Mouse (Mus musculus) lung, adult 2 months (tissue): ENCODE measurements around the gene Lrp1.

Experiments used
- CTCF ChIP-seq: fragments of 200-500 bp; IDR thresholded peaks from 2 replicates; pipeline ENCODE4 v1.5.1; 2011; ENCODE audit warnings: mild to moderate bottlenecking, low read length, control low read depth; ENCODE audit not compliant: insufficient read depth
- POLR2A ChIP-seq: fragments of 200-500 bp; IDR thresholded peaks from 2 replicates; pipeline ENCODE4 v1.6.1; 2011; ENCODE audit warnings: low read depth, mild to moderate bottlenecking, control low read depth, low read length, borderline replicate concordance; ENCODE audit errors: extremely low read depth

- TF ChIP-seq CTCF, result no peak
- TF ChIP-seq POLR2A, result no peak
Measured at GRCm38 (mm10) chr10:127577982-127578381, 43.0 kb downstream of the Lrp1 start.
